Comparison of ENCODE assay signal across 7 mouse cellular contexts in the genomic region with DNA sequence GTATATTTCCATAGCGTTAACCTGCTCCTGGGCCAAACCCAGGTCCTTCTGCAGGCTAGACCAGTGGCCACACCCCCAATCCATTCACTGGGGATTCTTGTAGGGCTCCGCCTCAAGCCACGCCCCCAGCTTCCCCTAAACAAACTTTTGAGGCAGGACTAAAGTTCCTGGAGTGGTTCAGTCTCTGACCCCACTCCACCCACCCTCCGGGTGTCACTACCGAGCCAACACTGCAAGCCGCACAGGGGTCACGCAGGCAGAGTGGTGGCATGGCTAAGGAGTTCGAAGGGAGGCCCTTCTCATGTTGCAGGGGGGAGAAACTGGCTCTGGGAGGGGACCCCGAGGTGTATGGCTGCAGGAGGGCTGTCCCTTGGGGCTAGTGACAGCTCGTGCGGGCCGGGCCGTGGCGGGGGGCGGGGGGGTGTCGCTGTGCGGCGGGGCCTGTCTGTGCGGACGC. TPM values are rescaled to one million over a fixed set of nuclear protein-coding genes. Genes with fewer than 3 reads are reported as not detected.
DNase-seq lines count a peak whose midpoint lies in the region; ATAC-seq and TF ChIP-seq lines count a peak whose summit lies in the region.

No protein-coding gene starts in this region.

- H3K36me3 ChIP-seq in hindbrain, postnatal 0 days (ENCODE audit: insufficient read depth, low read length) = no peaks in the 10 kb centered on the region
- no peaks in the 10 kb centered on the region for H3K36me3 ChIP-seq in limb, embryonic 15.5 days
- H3K36me3 ChIP-seq in midbrain, embryonic 15.5 days (replicated peaks) = no peaks in the 10 kb centered on the region

- peaks cover 17% of the 10 kb centered on the region for H3K4me1 ChIP-seq in hindbrain, postnatal 0 days (ENCODE audit: insufficient read depth, low read length)
- peaks cover 63% of the 10 kb centered on the region for H3K4me1 ChIP-seq in limb, embryonic 15.5 days
- H3K4me1 ChIP-seq in midbrain, embryonic 15.5 days = peaks cover 60% of the 10 kb centered on the region

- H3K4me3 ChIP-seq in hindbrain, postnatal 0 days (ENCODE audit: low read length) = peak overlapping the region; percentile 84
- peak overlapping the region; percentile 76 for H3K4me3 ChIP-seq in limb, embryonic 15.5 days
- peak overlapping the region; percentile 72 for H3K4me3 ChIP-seq in midbrain, embryonic 15.5 days

- ATAC-seq in hindbrain, postnatal 0 days = 0 out of 2 replicates have a peak, but pooled peaks have one; percentile 0
- peak; percentile 26; the same call in 1 of the 2 replicates for ATAC-seq in limb, embryonic 15.5 days (ENCODE audit: insufficient number of reproducible peaks, low FRiP score, low TSS enrichment, low read depth)
- ATAC-seq in midbrain, embryonic 15.5 days (replicated peaks) = no peak

- DNase-seq in adrenal gland, adult (ENCODE audit: inconsistent age in 2 of 2, low spot score in 1 of 2) = peak; percentile 92 to 97
- peak; percentile 60 to 79 for DNase-seq in cerebellum, postnatal 25 days
- DNase-seq in gastrocnemius, postnatal 10 days = peak; percentile 79
- DNase-seq in hindbrain, postnatal 0 days (ENCODE audit: low spot score) = peak; percentile 75
- peak; percentile 67 to 73 for DNase-seq in spleen, postnatal 14 days (ENCODE audit: low spot score in 2 of 2)

- peak overlapping the region; percentile 98 for H3K27ac ChIP-seq in hindbrain, postnatal 0 days
- peak overlapping the region; percentile 93 for H3K27ac ChIP-seq in limb, embryonic 15.5 days
- peak overlapping the region; percentile 94 for H3K27ac ChIP-seq in midbrain, embryonic 15.5 days

- H3K9ac ChIP-seq in hindbrain, postnatal 0 days (replicated peaks; ENCODE audit: low read length) = peak overlapping the region; percentile 88
- H3K9ac ChIP-seq in limb, embryonic 15.5 days = peak overlapping the region; percentile 68
- H3K9ac ChIP-seq in midbrain, embryonic 15.5 days = peak overlapping the region; percentile 76

- TF ChIP-seq CTCF in hindbrain, postnatal 0 days (IDR thresholded peaks at IDR 0.05; ENCODE audit: low read depth) = 0 out of 2 replicates have a peak, but pooled peaks have one; percentile 10

- 1% methylated on average over 13 of the region's 20 CpGs for WGBS in hindbrain, postnatal 0 days
- 0% methylated on average over 20 of the region's 20 CpGs for WGBS in limb, embryonic 15.5 days
- WGBS in midbrain, embryonic 15.5 days = 1% methylated on average over 20 of the region's 20 CpGs

- H3K9me3 ChIP-seq in hindbrain, postnatal 0 days (ENCODE audit: low read length) = no peaks in the 10 kb centered on the region
- no peaks in the 10 kb centered on the region for H3K9me3 ChIP-seq in limb, embryonic 15.5 days
- no peaks in the 10 kb centered on the region for H3K9me3 ChIP-seq in midbrain, embryonic 15.5 days

- H3K27me3 ChIP-seq in hindbrain, postnatal 0 days (ENCODE audit: insufficient read depth, low read length) = no peaks in the 10 kb centered on the region
- H3K27me3 ChIP-seq in limb, embryonic 15.5 days = no peaks in the 10 kb centered on the region
- H3K27me3 ChIP-seq in midbrain, embryonic 15.5 days (replicated peaks) = peaks cover 4% of the 10 kb centered on the region

- peak overlapping the region; percentile 80 for H3K4me2 ChIP-seq in hindbrain, postnatal 0 days (ENCODE audit: low read depth, low read length)
- H3K4me2 ChIP-seq in limb, embryonic 15.5 days = peak overlapping the region; percentile 94
- H3K4me2 ChIP-seq in midbrain, embryonic 15.5 days = peak overlapping the region; percentile 88

RNA-seq across cellular contexts. Expression of a gene that starts 25.8 kb away (rescaled TPM):
- 100 to 1,000 TPM; 329 to 332 TPM for total RNA-seq in gastrocnemius, postnatal 10 days (2021)
- total RNA-seq in hindbrain, postnatal 0 days (2014; rRNA removed) = 17.2 and 26.5 TPM in 2 replicates
- 33.8 and 34.6 TPM in 2 replicates for polyA plus RNA-seq in hindbrain, postnatal 0 days (2015; fragmentation: Nextera tagmentation; extraction: Ambion mirVana)
- 138 and 146 TPM in 2 replicates for polyA plus RNA-seq in limb, embryonic 15.5 days (2015; fragmentation: Nextera tagmentation; extraction: Ambion mirVana)
- polyA plus RNA-seq in midbrain, embryonic 15.5 days (2015; fragmentation: Nextera tagmentation; extraction: Ambion mirVana) = 18.1 and 22.8 TPM in 2 replicates

RNA-seq across cellular contexts. Expression of a gene that starts 36.8 kb away (rescaled TPM):
- under 1 TPM in 1 of 2 experiments, not detected in 1; 0.65 TPM for total RNA-seq in gastrocnemius, postnatal 10 days (2021)
- total RNA-seq in hindbrain, postnatal 0 days (2014; rRNA removed) = 2.9 and 3.7 TPM in 2 replicates
- 1.4 and 1.7 TPM in 2 replicates for polyA plus RNA-seq in hindbrain, postnatal 0 days (2015; fragmentation: Nextera tagmentation; extraction: Ambion mirVana)
- 2.9 and 3.6 TPM in 2 replicates for polyA plus RNA-seq in limb, embryonic 15.5 days (2015; fragmentation: Nextera tagmentation; extraction: Ambion mirVana)
- polyA plus RNA-seq in midbrain, embryonic 15.5 days (2015; fragmentation: Nextera tagmentation; extraction: Ambion mirVana) = 1.4 and 1.6 TPM in 2 replicates

RNA-seq across cellular contexts. Expression of a gene that starts 40.8 kb away (rescaled TPM):
- total RNA-seq in gastrocnemius, postnatal 10 days (2021) = 1 to 10 TPM in 1 of 2 experiments, under 1 TPM in 1; 0.33 to 2.0 TPM
- total RNA-seq in hindbrain, postnatal 0 days (2014; rRNA removed) = 7.5 TPM in 2 replicates
- polyA plus RNA-seq in hindbrain, postnatal 0 days (2015; fragmentation: Nextera tagmentation; extraction: Ambion mirVana) = 2.7 and 4.0 TPM in 2 replicates
- 0.51 and 1.7 TPM in 2 replicates for polyA plus RNA-seq in limb, embryonic 15.5 days (2015; fragmentation: Nextera tagmentation; extraction: Ambion mirVana)
- 2.7 and 3.3 TPM in 2 replicates for polyA plus RNA-seq in midbrain, embryonic 15.5 days (2015; fragmentation: Nextera tagmentation; extraction: Ambion mirVana)

RNA-seq across cellular contexts. Expression of a gene that starts 45.4 kb away (rescaled TPM):
- under 1 TPM; 0.40 to 0.45 TPM for total RNA-seq in gastrocnemius, postnatal 10 days (2021)
- total RNA-seq in hindbrain, postnatal 0 days (2014; rRNA removed) = 2.1 and 3.3 TPM in 2 replicates
- polyA plus RNA-seq in hindbrain, postnatal 0 days (2015; fragmentation: Nextera tagmentation; extraction: Ambion mirVana) = 5.3 and 7.0 TPM in 2 replicates
- polyA plus RNA-seq in limb, embryonic 15.5 days (2015; fragmentation: Nextera tagmentation; extraction: Ambion mirVana) = 2.1 and 3.1 TPM in 2 replicates
- polyA plus RNA-seq in midbrain, embryonic 15.5 days (2015; fragmentation: Nextera tagmentation; extraction: Ambion mirVana) = 8.4 and 9.3 TPM in 2 replicates

RNA-seq across cellular contexts. Expression of a gene that starts 45.4 kb away (rescaled TPM):
- 10 to 100 TPM; 40.3 to 46.7 TPM for total RNA-seq in gastrocnemius, postnatal 10 days (2021)
- total RNA-seq in hindbrain, postnatal 0 days (2014; rRNA removed) = 146 TPM in 2 replicates
- 111 and 114 TPM in 2 replicates for polyA plus RNA-seq in hindbrain, postnatal 0 days (2015; fragmentation: Nextera tagmentation; extraction: Ambion mirVana)
- 79.8 and 88.7 TPM in 2 replicates for polyA plus RNA-seq in limb, embryonic 15.5 days (2015; fragmentation: Nextera tagmentation; extraction: Ambion mirVana)
- 90.4 and 92.6 TPM in 2 replicates for polyA plus RNA-seq in midbrain, embryonic 15.5 days (2015; fragmentation: Nextera tagmentation; extraction: Ambion mirVana)
